Mouse (Mus musculus) myocyte (in vitro differentiated cells): Measurements from ENCODE around the gene Gm37240. TPM values are rescaled to one million over a fixed set of nuclear protein-coding genes. Genes with fewer than 3 reads are reported as not detected.

Source experiments
- H3K27me3 ChIP-seq: one replicate; pipeline ENCODE4 v1.6.1; 2011; ENCODE audit not compliant: control insufficient read depth, insufficient read depth, insufficient read length
- H3K36me3 ChIP-seq: one replicate; pipeline ENCODE4 v1.6.1; 2011; ENCODE audit not compliant: control insufficient read depth, insufficient read depth
- H3K4me2 ChIP-seq: one replicate; pipeline ENCODE4 v1.6.1; 2011; ENCODE audit warnings: low read depth, control low read depth
- H3K4me3 ChIP-seq: one replicate; pipeline ENCODE4 v1.5.1; 2011; ENCODE audit warnings: mild to moderate bottlenecking, control low read depth, moderate library complexity
- H3K79me2 ChIP-seq: one replicate; pipeline ENCODE4 v1.6.1; 2011; ENCODE audit not compliant: control insufficient read depth, insufficient read depth
- H3ac ChIP-seq: one replicate; pipeline ENCODE4 v1.6.1; 2011; ENCODE audit not compliant: control insufficient read depth, insufficient read length
- CEBPB ChIP-seq: IDR thresholded peaks from 2 replicates; pipeline ENCODE4 v1.6.1; 2011; ENCODE audit warnings: mild to moderate bottlenecking, moderate library complexity; ENCODE audit not compliant: poor library complexity, insufficient read depth, severe bottlenecking
- E2F4 ChIP-seq: IDR thresholded peaks from one replicate; pipeline ENCODE4 v1.6.1; 2011; ENCODE audit warnings: mild to moderate bottlenecking, control low read depth, moderate library complexity; ENCODE audit not compliant: insufficient read depth
- MAX ChIP-seq: IDR thresholded peaks from one replicate; pipeline ENCODE4 v1.6.1; 2011; ENCODE audit warnings: low read depth, mild to moderate bottlenecking, control low read depth
- MYOD1 ChIP-seq, 3 experiments: IDR thresholded peaks; one replicate each; pipeline ENCODE4 v1.6.1; 2011; ENCODE audit warnings: control low read depth in 2 of 3, low read depth in 2 of 3, mild to moderate bottlenecking in 2 of 3, moderate library complexity in 1 of 3; ENCODE audit not compliant: insufficient read length in 2 of 3, control insufficient read depth in 1 of 3
- MYOG ChIP-seq, 3 experiments: IDR thresholded peaks; one replicate each; pipeline ENCODE4 v1.6.1; 2011; ENCODE audit warnings: control low read depth in 2 of 3, low read depth in 2 of 3, mild to moderate bottlenecking in 2 of 3; ENCODE audit not compliant: insufficient read length in 2 of 3, control insufficient read depth in 1 of 3, insufficient read depth in 1 of 3
- POLR2A ChIP-seq: IDR thresholded peaks from one replicate; pipeline ENCODE4 v1.6.1; 2011; ENCODE audit warnings: low read depth, mild to moderate bottlenecking, control low read depth, moderate library complexity; ENCODE audit not compliant: insufficient read length
- POLR2AphosphoS2 ChIP-seq: IDR thresholded peaks from one replicate; pipeline ENCODE4 v1.6.1; 2011; ENCODE audit warnings: low read depth, control low read depth; ENCODE audit not compliant: insufficient read length
- REST ChIP-seq: IDR thresholded peaks from one replicate; pipeline ENCODE4 v1.6.1; 2011; ENCODE audit warnings: mild to moderate bottlenecking, control low read depth, moderate library complexity; ENCODE audit not compliant: insufficient read depth, insufficient read length
- SRF ChIP-seq: IDR thresholded peaks from one replicate; pipeline ENCODE4 v1.6.1; 2011; ENCODE audit warnings: low read depth; ENCODE audit not compliant: control insufficient read depth, insufficient read length
- TCF12 ChIP-seq: IDR thresholded peaks from one replicate; pipeline ENCODE4 v1.6.1; 2011; ENCODE audit warnings: mild to moderate bottlenecking, control low read depth; ENCODE audit not compliant: poor library complexity, insufficient read depth, severe bottlenecking
- TCF3 ChIP-seq: IDR thresholded peaks from one replicate; pipeline ENCODE4 v1.6.1; 2011; ENCODE audit warnings: low read depth, control low read depth; ENCODE audit not compliant: insufficient read length
- USF1 ChIP-seq: IDR thresholded peaks from one replicate; pipeline ENCODE4 v1.6.1; 2011; ENCODE audit warnings: low read depth, mild to moderate bottlenecking, control low read depth, moderate library complexity
- polyA plus RNA-seq: library from polyadenylated mRNA; unstranded; fragments of >200 nt; fragmentation: generic; extraction: Trizol; gene quantifications from one replicate; pipeline ENCODE4 v1.2.1, GENCODE M21; 2012; ENCODE audit warnings: missing spikeins

Gm37240 gene
- polyA plus RNA-seq, 1 experiment, result 8.7 TPM

- H3K27me3 ChIP-seq, result no peaks in the 10 kb centered on the region
- no peaks in the 10 kb centered on the region for H3K36me3 ChIP-seq
- H3ac ChIP-seq, result no peak overlapping the region
- no peak for TF ChIP-seq REST
- TF ChIP-seq E2F4, result no peak
- no peak for TF ChIP-seq SRF
- no peak for TF ChIP-seq USF1
- TF ChIP-seq TCF12, result no peak
- TF ChIP-seq MYOG (IDR thresholded peaks at IDR 0.05; ENCODE audit: control insufficient read depth in 1 of 3, insufficient read depth in 1 of 3, insufficient read length in 2 of 3, low read depth in 2 of 3), result no peak
- H3K4me2 ChIP-seq, result no peak overlapping the region
- H3K79me2 ChIP-seq, result no peaks in the 10 kb centered on the region
- no peak overlapping the region for H3K4me3 ChIP-seq
Observed at GRCm38 (mm10) chr3:85669844-85670243, 217.5 kb downstream of the Gm37240 start.

- H3ac ChIP-seq, result no peak overlapping the region
- no peak overlapping the region for H3K4me3 ChIP-seq
- TF ChIP-seq E2F4 (no peak), CEBPB (no peak), MYOD1 (IDR thresholded peaks at IDR 0.05; ENCODE audit: control insufficient read depth in 1 of 3, insufficient read length in 2 of 3, low read depth in 2 of 3) (no peak), SRF (no peak), REST (no peak), MYOG (IDR thresholded peaks at IDR 0.05; ENCODE audit: control insufficient read depth in 1 of 3, insufficient read depth in 1 of 3, insufficient read length in 2 of 3, low read depth in 2 of 3) (no peak), POLR2AphosphoS2 (no peak), TCF3 (no peak), USF1 (no peak), POLR2A (no peak), TCF12 (no peak), MAX (no peak)
- H3K36me3 ChIP-seq, result no peaks in the 10 kb centered on the region
- H3K4me2 ChIP-seq, result no peak overlapping the region
- no peaks in the 10 kb centered on the region for H3K79me2 ChIP-seq
- no peaks in the 10 kb centered on the region for H3K27me3 ChIP-seq
Observed at GRCm38 (mm10) chr3:85667683-85668082, 219.6 kb downstream of the Gm37240 start.

GRCm38 (mm10) chr3:85666736-85667135, 220.6 kb downstream of the Gm37240 start:
- H3K27me3 ChIP-seq, result no peaks in the 10 kb centered on the region
- H3K36me3 ChIP-seq, result no peaks in the 10 kb centered on the region
- H3ac ChIP-seq, result no peak overlapping the region
- no peak overlapping the region for H3K4me3 ChIP-seq
- H3K79me2 ChIP-seq, result no peaks in the 10 kb centered on the region
- no peak for TF ChIP-seq TCF3
- no peak for TF ChIP-seq E2F4
- TF ChIP-seq MYOG (IDR thresholded peaks at IDR 0.05; ENCODE audit: control insufficient read depth in 1 of 3, insufficient read depth in 1 of 3, insufficient read length in 2 of 3, low read depth in 2 of 3), result no peak
- no peak for TF ChIP-seq MAX
- no peak for TF ChIP-seq CEBPB
- no peak for TF ChIP-seq MYOD1 (IDR thresholded peaks at IDR 0.05; ENCODE audit: control insufficient read depth in 1 of 3, insufficient read length in 2 of 3, low read depth in 2 of 3)
- no peak for TF ChIP-seq POLR2AphosphoS2
- no peak for TF ChIP-seq TCF12
- no peak for TF ChIP-seq REST
- no peak for TF ChIP-seq SRF
- TF ChIP-seq POLR2A, result no peak
- TF ChIP-seq USF1, result no peak
- H3K4me2 ChIP-seq, result no peak overlapping the region

- H3K4me2 ChIP-seq, result no peak overlapping the region
- H3ac ChIP-seq, result no peak overlapping the region
- TF ChIP-seq MYOD1 (IDR thresholded peaks at IDR 0.05; ENCODE audit: control insufficient read depth in 1 of 3, insufficient read length in 2 of 3, low read depth in 2 of 3) (no peak), USF1 (no peak), POLR2AphosphoS2 (no peak), SRF (no peak), MAX (no peak), MYOG (IDR thresholded peaks at IDR 0.05; ENCODE audit: control insufficient read depth in 1 of 3, insufficient read depth in 1 of 3, insufficient read length in 2 of 3, low read depth in 2 of 3) (no peak), E2F4 (no peak), TCF12 (no peak), POLR2A (no peak), REST (no peak), CEBPB (no peak), TCF3 (no peak)
- H3K4me3 ChIP-seq, result no peak overlapping the region
- H3K36me3 ChIP-seq, result no peaks in the 10 kb centered on the region
- H3K27me3 ChIP-seq, result no peaks in the 10 kb centered on the region
- H3K79me2 ChIP-seq, result no peaks in the 10 kb centered on the region
Observed at GRCm38 (mm10) chr3:85666166-85666565, 221.2 kb downstream of the Gm37240 start.

GRCm38 (mm10) chr3:85664591-85665171, 222.6 kb downstream of the Gm37240 start:
- Histone ChIP-seq H3K4me2 (no peak overlapping the region), H3K36me3 (no peaks in the 10 kb centered on the region), H3ac (no peak overlapping the region), H3K79me2 (no peaks in the 10 kb centered on the region), H3K27me3 (no peaks in the 10 kb centered on the region), H3K4me3 (no peak overlapping the region)
- TF ChIP-seq E2F4 (no peak), POLR2AphosphoS2 (no peak), USF1 (no peak), POLR2A (no peak), MAX (no peak), TCF3 (no peak), MYOD1 (IDR thresholded peaks at IDR 0.05; ENCODE audit: control insufficient read depth in 1 of 3, insufficient read length in 2 of 3, low read depth in 2 of 3) (no peak), MYOG (IDR thresholded peaks at IDR 0.05; ENCODE audit: control insufficient read depth in 1 of 3, insufficient read depth in 1 of 3, insufficient read length in 2 of 3, low read depth in 2 of 3) (no peak)
